Mouse (Mus musculus) liver, embryonic 14.5 days (tissue): Measurements from ENCODE around the gene Polr2e.

Experiments
- CTCF ChIP-seq: IDR thresholded peaks from 2 replicates; pipeline ENCODE4 v1.5.1; 2016; ENCODE audit warnings: antibody characterized with exemption, low read depth, control low read depth
- EP300 ChIP-seq: IDR thresholded peaks from 2 replicates; pipeline ENCODE4 v1.6.1; 2016; ENCODE audit warnings: antibody characterized with exemption, low read depth

DNA sequence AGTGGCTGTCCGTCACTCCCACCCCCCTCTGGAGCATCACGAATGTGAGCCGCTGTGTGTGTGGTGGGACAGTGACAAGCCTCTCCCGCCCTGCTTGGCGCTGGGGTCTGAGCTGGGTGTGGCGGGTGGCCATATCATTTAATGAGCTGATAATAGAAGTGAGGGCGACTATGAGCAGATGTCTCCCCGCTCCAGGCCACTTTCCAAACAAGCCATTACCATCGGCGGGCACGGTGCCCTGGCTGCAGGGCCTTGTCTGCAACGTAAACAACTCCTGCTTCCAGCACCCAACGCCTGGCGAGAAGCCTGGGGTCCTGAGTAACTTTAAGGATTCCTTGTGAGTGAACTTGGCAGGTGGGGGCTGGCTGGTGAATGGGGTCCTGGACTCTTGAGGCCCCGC, 41.8 kb downstream of the Polr2e start:
- no peak for TF ChIP-seq EP300
- no peak; the same call in 1 of the 2 replicates for TF ChIP-seq CTCF
